Mouse (Mus musculus) neural tube, embryonic 14.5 days (tissue): ENCODE measurements around the gene Hyal3. TPM values are rescaled to one million over a fixed set of nuclear protein-coding genes. Genes with fewer than 3 reads are reported as not detected.
A peak's percentile ranks its signal among the peaks of the same experiment; 100 is the strongest.

ENCODE experiments used
- ATAC-seq: fragments of 200-750 bp; cut with Nextera tagmentation; 2 replicates; pipeline ENCODE4 v1.8.0; 2017; ENCODE audit warnings: low read depth, mild to moderate bottlenecking, moderate TSS enrichment, moderate library complexity
- H3K27ac ChIP-seq: fragments of 300-500 bp; sonication (generic); 2 replicates; pipeline ENCODE4 v1.5.1; 2014; ENCODE audit warnings: low read depth, mild to moderate bottlenecking, control low read depth, low read length, moderate library complexity, mixed read lengths
- H3K27me3 ChIP-seq: fragments of 300-500 bp; sonication (generic); 2 replicates; pipeline ENCODE4 v1.6.1; 2014; ENCODE audit warnings: low read length; ENCODE audit not compliant: control insufficient read depth, insufficient read depth
- H3K36me3 ChIP-seq: fragments of 300-500 bp; sonication (generic); 2 replicates; pipeline ENCODE4 v1.6.1; 2014; ENCODE audit warnings: low read length, mixed read lengths; ENCODE audit not compliant: control insufficient read depth, insufficient read depth
- H3K4me1 ChIP-seq: fragments of 300-500 bp; sonication (generic); 2 replicates; pipeline ENCODE4 v1.6.1; 2014; ENCODE audit warnings: low read length; ENCODE audit not compliant: control insufficient read depth, insufficient read depth
- H3K4me2 ChIP-seq: fragments of 300-500 bp; sonication (generic); 2 replicates; pipeline ENCODE4 v1.6.1; 2014; ENCODE audit warnings: mild to moderate bottlenecking, low read depth, low read length, control low read depth
- H3K4me3 ChIP-seq: fragments of 300-500 bp; sonication (generic); 2 replicates; pipeline ENCODE4 v1.5.1; 2014; ENCODE audit warnings: low read depth, low read length, control low read depth, mixed read lengths
- H3K9ac ChIP-seq: fragments of 300-500 bp; sonication (generic); replicated peaks from 2 replicates; pipeline ENCODE4 v1.6.1; 2014; ENCODE audit warnings: low read depth, mild to moderate bottlenecking, control low read depth, low read length, mixed read lengths
- H3K9me3 ChIP-seq: fragments of 300-500 bp; sonication (generic); 2 replicates; pipeline ENCODE4 v1.6.1; 2016; ENCODE audit warnings: low read length; ENCODE audit not compliant: control insufficient read depth
- WGBS: fragments of 180-500 bp; shearing (Covaris S2); extraction: QIAGEN DNeasy Blood & Tissue Kit; methylation state at CpG from one replicate; pipeline ENCODE4 v1.1.7; 2014; 5-methylcytosine and 5-hydroxymethylcytosine counted together
- polyA plus RNA-seq: library from polyadenylated mRNA; unstranded; fragments of >200 nt; fragmentation: Nextera tagmentation; extraction: Ambion mirVana; gene quantifications from 2 replicates; pipeline ENCODE4 v1.2.1, GENCODE M21; 2014

Gene Hyal3
- polyA plus RNA-seq, 1 experiment from 2014 or later: 2.1 TPM

DNA sequence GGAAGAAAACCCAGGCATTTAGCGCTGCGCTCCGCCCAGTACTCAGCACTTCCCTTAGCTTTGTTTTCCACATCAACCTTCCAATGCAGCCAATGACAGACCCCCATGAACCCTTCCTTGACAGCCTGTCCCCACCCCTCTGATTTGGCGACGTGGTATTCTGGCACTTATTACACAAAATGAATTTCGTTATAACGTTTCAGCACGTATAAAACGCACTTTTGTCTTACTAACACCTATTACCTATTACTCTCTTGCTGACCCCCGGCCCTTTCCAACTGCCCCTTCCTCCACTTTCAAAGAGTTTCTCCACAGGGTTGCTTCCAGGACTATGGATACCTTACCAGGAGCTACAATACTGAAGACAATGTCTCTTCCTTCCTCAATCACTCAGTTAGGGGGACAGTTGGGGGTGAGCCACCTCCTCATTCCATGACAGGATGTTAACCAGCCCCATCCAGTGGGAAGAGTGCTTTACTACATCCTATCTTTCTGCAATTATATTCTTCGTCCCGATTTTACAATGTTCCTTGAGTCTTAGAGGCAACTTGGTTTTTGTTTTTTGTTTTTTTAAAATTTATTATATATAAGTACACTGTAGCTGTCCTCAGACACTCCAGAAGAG, 32.4 kb downstream of the Hyal3 start:
- H3K9me3 ChIP-seq: no peaks in the 10 kb centered on the region
- peak overlapping the region; percentile 66 for H3K4me2 ChIP-seq
- H3K27ac ChIP-seq: peak overlapping the region; percentile 99
- no peaks in the 10 kb centered on the region for H3K27me3 ChIP-seq
- peak overlapping the region; percentile 82 for H3K9ac ChIP-seq
- peak; percentile 35; the same call in 1 of the 2 replicates for ATAC-seq
- 10% methylated on average over 12 of the region's 12 CpGs for WGBS
- peaks cover 18% of the 10 kb centered on the region for H3K4me1 ChIP-seq
- H3K4me3 ChIP-seq: peak overlapping the region; percentile 27
- peaks cover 32% of the 10 kb centered on the region for H3K36me3 ChIP-seq

DNA sequence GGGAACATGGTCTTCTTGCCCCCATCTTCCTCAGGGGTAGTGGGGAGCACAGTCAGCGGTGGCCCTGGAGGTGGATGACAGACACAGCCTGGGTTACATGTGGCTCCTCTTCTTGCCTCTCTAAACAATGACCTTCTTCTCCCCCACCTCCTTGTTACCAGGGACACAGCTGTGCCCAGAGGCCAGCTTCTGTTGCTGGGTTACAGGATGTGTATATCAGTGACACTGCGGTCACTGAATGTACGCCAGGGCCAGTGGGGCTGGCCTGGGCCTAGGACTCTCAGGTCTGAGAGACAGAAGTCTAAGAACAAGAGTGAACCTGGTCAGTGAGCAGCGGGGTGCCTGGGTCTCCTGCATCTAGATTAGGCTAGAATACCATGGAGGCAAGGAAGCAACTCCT, 34.4 kb downstream of the Hyal3 start:
- Histone ChIP-seq H3K36me3 (peaks cover 40% of the 10 kb centered on the region), H3K9me3 (no peaks in the 10 kb centered on the region), H3K27me3 (no peaks in the 10 kb centered on the region), H3K4me3 (no peak overlapping the region), H3K4me2 (no peak overlapping the region), H3K27ac (no peak overlapping the region), H3K9ac (no peak overlapping the region), H3K4me1 (peaks cover 20% of the 10 kb centered on the region)
- no peak for ATAC-seq
- WGBS: 53% methylated on average over 4 of the region's 4 CpGs

DNA sequence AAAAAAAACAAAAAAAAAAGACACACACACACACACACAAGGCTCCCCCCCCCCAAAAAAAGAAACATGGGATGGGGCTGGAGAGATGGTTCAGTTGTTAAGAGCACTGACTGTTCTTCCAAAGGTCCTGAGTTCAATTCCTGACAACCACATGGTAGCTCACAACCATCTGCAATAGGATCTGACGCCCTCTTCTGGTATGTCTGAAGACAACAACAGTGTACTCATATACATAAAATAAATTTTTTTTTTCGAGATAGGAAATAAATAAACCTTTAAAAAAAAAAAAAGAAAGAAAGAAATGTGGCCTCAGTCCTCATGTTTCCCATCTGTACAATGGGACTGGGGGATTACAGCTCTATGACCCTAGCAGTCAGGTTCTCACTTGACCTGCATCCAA, 36.8 kb downstream of the Hyal3 start:
- peaks cover 10% of the 10 kb centered on the region for H3K4me1 ChIP-seq
- H3K4me3 ChIP-seq: no peak overlapping the region
- H3K9ac ChIP-seq: no peak overlapping the region
- ATAC-seq: no peak
- no peaks in the 10 kb centered on the region for H3K27me3 ChIP-seq
- peaks cover 40% of the 10 kb centered on the region for H3K36me3 ChIP-seq
- H3K27ac ChIP-seq: no peak overlapping the region
- no peak overlapping the region for H3K4me2 ChIP-seq
- H3K9me3 ChIP-seq: no peaks in the 10 kb centered on the region
- 85% methylated on average over 2 of the region's 2 CpGs for WGBS

DNA sequence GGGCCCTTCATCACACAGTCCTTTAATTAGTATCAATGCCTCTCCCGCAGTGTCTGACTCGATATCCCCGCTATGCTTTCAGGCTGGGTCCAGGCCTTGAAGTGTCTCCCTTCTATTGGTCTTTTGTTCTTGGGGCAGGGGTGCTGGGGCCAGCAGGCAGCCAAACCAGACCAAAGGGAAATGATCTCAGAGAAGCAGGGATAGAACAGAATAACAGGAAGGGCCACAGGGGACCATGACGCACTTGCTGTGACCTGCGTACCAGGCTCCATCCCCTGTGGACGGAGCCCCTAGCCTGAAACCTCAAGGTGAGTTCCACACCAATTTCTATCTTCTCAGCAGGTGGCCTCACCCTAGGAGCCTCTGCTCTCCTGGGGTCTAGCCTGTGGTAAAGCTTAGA, 37.5 kb downstream of the Hyal3 start:
- Histone ChIP-seq H3K36me3 (peaks cover 40% of the 10 kb centered on the region), H3K4me2 (no peak overlapping the region), H3K9ac (no peak overlapping the region), H3K4me1 (peaks cover 6% of the 10 kb centered on the region; the same call in 1 of the 2 replicates), H3K9me3 (no peaks in the 10 kb centered on the region), H3K27ac (peak overlapping the region; percentile 30), H3K27me3 (no peaks in the 10 kb centered on the region), H3K4me3 (no peak overlapping the region)
- WGBS: 81% methylated on average over 6 of the region's 6 CpGs
- no peak for ATAC-seq

DNA sequence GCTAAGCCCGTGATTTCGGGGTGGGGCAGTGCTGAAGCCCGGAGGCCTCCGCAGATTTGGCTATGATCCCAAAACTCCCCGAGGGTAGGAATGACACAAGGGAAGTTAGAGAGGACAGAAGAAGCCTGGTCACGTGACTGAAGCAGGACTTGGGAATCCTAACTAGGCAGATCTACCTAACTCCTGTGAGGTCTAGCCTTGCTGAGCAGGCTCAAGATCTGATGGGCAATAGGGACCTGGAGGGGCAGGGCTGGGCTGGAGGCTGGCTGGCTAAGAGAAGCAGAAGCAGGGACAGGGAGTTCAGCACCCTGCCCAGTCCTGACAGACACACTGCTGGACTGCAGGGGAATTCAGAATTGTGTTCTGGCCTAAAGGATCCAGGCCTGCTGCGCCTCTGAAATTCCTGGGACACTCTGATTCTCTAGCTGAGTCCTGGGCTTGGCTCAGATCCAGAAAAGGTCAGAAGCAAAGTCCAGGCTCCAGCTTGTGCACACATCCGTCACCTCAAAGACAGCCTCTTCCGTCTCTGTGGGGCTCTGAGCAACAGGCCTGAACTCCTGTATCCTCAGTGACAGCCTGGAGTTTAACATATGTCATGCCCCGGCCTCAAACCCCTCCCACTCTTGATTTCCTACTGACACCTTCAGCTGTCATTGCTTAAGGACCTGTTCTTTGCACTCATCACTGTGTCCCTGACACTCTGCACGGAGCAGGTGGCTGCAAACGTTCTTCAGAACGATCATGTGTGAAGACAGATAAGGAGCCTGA, 38.3 kb downstream of the Hyal3 start:
- Histone ChIP-seq H3K9me3 (no peaks in the 10 kb centered on the region), H3K27ac (peak overlapping the region; percentile 30), H3K4me1 (0 out of 2 replicates have a peak, but pooled peaks cover 3% of the 10 kb centered on the region), H3K9ac (no peak overlapping the region), H3K4me3 (no peak overlapping the region), H3K27me3 (no peaks in the 10 kb centered on the region), H3K36me3 (peaks cover 40% of the 10 kb centered on the region), H3K4me2 (no peak overlapping the region)
- no peak for ATAC-seq
- 50% methylated on average over 13 of the region's 13 CpGs for WGBS

DNA sequence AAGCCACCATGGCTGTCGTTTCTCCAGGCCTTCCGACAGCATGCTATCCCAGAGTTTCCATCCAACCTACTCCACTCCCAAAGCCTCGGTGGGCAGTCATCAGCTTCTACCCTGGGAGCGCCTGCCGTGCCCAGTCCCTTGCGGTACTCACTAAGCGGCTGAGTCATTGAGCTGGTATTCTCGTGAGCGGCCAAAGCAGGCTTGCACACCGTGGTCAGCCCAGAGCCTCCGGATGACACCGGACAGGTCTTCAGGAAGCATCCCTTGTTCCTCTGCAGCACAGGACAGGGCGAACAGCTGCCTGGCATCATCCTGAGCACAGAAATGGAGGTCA, 38.9 kb downstream of the Hyal3 start:
- Histone ChIP-seq H3K9ac (no peak overlapping the region), H3K36me3 (peaks cover 37% of the 10 kb centered on the region), H3K4me3 (no peak overlapping the region), H3K4me2 (no peak overlapping the region), H3K27ac (peak overlapping the region; percentile 2; the same call in 1 of the 2 replicates), H3K4me1 (0 out of 2 replicates have a peak, but pooled peaks cover 5% of the 10 kb centered on the region), H3K27me3 (no peaks in the 10 kb centered on the region), H3K9me3 (no peaks in the 10 kb centered on the region)
- ATAC-seq: no peak
- WGBS: 79% methylated on average over 13 of the region's 13 CpGs

DNA sequence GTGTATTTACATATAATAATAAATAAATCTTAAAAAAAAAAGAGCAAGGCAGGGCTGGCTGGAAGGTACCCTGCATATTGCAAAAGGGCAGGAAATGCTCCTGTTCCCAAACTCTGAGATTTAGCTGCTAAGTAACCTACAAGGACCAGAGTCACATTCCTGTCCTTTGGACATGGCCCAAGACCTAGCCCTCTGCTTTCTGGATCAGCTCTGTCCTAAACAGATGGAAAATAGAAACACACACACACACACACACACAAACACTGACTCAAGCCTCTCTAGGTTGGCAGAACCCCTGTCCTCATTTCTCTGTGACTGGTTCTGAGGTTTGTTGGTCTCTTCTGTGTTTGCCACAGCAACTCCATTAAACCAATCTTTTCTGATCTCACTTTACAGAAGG, 40.3 kb downstream of the Hyal3 start:
- no peak for ATAC-seq
- H3K4me3 ChIP-seq: no peak overlapping the region
- peaks cover 26% of the 10 kb centered on the region for H3K36me3 ChIP-seq
- no peak overlapping the region for H3K4me2 ChIP-seq
- no peaks in the 10 kb centered on the region for H3K9me3 ChIP-seq
- no peaks in the 10 kb centered on the region for H3K27me3 ChIP-seq
- H3K9ac ChIP-seq: no peak overlapping the region
- 0 out of 2 replicates have a peak, but pooled peaks cover 9% of the 10 kb centered on the region for H3K4me1 ChIP-seq
- no peak overlapping the region for H3K27ac ChIP-seq

DNA sequence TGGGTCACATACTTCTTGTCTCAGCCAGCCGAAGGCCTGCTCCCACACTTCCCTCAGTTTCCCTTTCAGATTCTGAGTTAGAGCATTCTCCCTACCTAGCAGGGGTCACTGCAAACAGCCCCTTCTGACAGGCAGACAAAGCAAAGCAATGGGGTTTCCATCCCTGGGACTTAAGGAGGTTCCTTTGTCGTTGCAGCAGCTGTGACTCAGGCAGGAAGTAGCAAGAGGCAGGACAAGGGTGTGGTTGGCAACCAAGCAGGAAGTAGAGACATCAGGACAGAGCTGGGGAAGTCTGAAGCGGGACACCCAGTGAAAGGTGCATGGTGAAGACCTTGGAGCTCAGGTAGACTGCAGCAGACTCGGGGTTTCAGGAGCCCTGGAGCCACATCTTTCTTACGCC, 43.9 kb downstream of the Hyal3 start:
- whole genome bisulfite sequencing: 73% methylated on average over 5 of the region's 5 CpGs
- H3K4me3 ChIP-seq: no peak overlapping the region
- H3K4me2 ChIP-seq: no peak overlapping the region
- no peak for ATAC-seq
- no peaks in the 10 kb centered on the region for H3K9me3 ChIP-seq
- peaks cover 40% of the 10 kb centered on the region for H3K4me1 ChIP-seq
- no peak overlapping the region for H3K9ac ChIP-seq
- H3K36me3 ChIP-seq: peaks cover 5% of the 10 kb centered on the region; the same call in 1 of the 2 replicates
- no peaks in the 10 kb centered on the region for H3K27me3 ChIP-seq
- H3K27ac ChIP-seq: peak overlapping the region; percentile 39

DNA sequence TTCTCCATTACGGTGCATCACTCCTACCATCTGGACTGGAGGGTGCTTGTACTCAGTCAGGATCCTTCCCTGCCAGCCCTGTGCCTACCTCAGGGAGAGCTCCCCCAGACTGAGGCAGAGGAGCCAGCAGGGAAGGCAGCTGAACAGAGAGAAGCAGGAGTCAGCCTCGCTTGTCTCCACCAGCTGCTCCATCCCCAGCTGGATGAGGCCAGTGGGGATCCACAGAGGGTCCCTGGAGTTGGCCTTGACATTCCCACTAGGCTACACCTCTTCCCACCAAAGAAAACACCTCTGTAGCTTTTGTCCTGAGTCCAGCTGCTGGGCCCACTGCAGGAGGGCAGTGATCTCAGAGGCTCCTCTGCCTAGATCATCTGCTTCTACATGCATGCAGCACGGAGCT, 44.3 kb downstream of the Hyal3 start:
- H3K4me2 ChIP-seq: no peak overlapping the region
- no peak for ATAC-seq
- H3K9me3 ChIP-seq: no peaks in the 10 kb centered on the region
- peaks cover under 1% of the 10 kb centered on the region; the same call in 1 of the 2 replicates for H3K36me3 ChIP-seq
- WGBS: 77% methylated on average over 3 of the region's 3 CpGs
- H3K4me3 ChIP-seq: no peak overlapping the region
- H3K9ac ChIP-seq: no peak overlapping the region
- peak overlapping the region; percentile 39 for H3K27ac ChIP-seq
- H3K4me1 ChIP-seq: peaks cover 44% of the 10 kb centered on the region
- no peaks in the 10 kb centered on the region for H3K27me3 ChIP-seq
